Mouse (Mus musculus) midbrain, embryonic 14.5 days (tissue): ENCODE measurements at regions not wholly inside any gene's neighbourhood (a gene's known extent, or its start where the extent isn't known, plus 50 kb on each side); places are given as distances from the start of the nearest gene placed in this dataset.

Experiments
- ATAC-seq: fragments of 200-750 bp; cut with Nextera tagmentation; 2 replicates; pipeline ENCODE4 v1.8.0; 2017; ENCODE audit warnings: moderate number of reproducible peaks, moderate library complexity; ENCODE audit not compliant: low FRiP score, low TSS enrichment
- DNase-seq: peaks from one replicate; pipeline ENCODE4 v3.0.0-alpha.2; 2015
- H3K27ac ChIP-seq: fragments of 300-500 bp; sonication (generic); replicated peaks from 2 replicates; pipeline ENCODE4 v1.5.1; 2014; ENCODE audit warnings: mild to moderate bottlenecking, low read depth, low read length, moderate library complexity
- H3K27me3 ChIP-seq: fragments of 300-500 bp; sonication (generic); 2 replicates; pipeline ENCODE4 v1.6.1; 2014; ENCODE audit warnings: low read length, control low read depth, mixed read lengths; ENCODE audit not compliant: control insufficient read depth, insufficient read depth
- H3K36me3 ChIP-seq: fragments of 300-500 bp; sonication (generic); 2 replicates; pipeline ENCODE4 v1.6.1; 2014; ENCODE audit warnings: low read length, control low read depth; ENCODE audit not compliant: control insufficient read depth, insufficient read depth
- H3K4me1 ChIP-seq: fragments of 300-500 bp; sonication (generic); 2 replicates; pipeline ENCODE4 v1.6.1; 2014; ENCODE audit warnings: mild to moderate bottlenecking, antibody characterized with exemption, low read length, control low read depth; ENCODE audit not compliant: control insufficient read depth, insufficient read depth
- H3K4me2 ChIP-seq: fragments of 300-500 bp; sonication (generic); 2 replicates; pipeline ENCODE4 v1.6.1; 2014; ENCODE audit warnings: mild to moderate bottlenecking, low read length, moderate library complexity
- H3K4me3 ChIP-seq: fragments of 300-500 bp; sonication (generic); replicated peaks from 2 replicates; pipeline ENCODE4 v1.5.1; 2014; ENCODE audit warnings: low read depth, low read length
- H3K9ac ChIP-seq: fragments of 300-500 bp; sonication (generic); replicated peaks from 2 replicates; pipeline ENCODE4 v1.6.1; 2014; ENCODE audit warnings: mild to moderate bottlenecking, low read length, moderate library complexity
- H3K9me3 ChIP-seq: fragments of 300-500 bp; sonication (generic); 2 replicates; pipeline ENCODE4 v1.6.1; 2016; ENCODE audit warnings: low read length, control low read depth, mixed read lengths; ENCODE audit not compliant: control insufficient read depth
- WGBS: fragments of 180-500 bp; shearing (Covaris S2); extraction: QIAGEN DNeasy Blood & Tissue Kit; methylation state at CpG from one replicate; pipeline ENCODE4 v1.1.7; 2014; 5-methylcytosine and 5-hydroxymethylcytosine counted together

DNA sequence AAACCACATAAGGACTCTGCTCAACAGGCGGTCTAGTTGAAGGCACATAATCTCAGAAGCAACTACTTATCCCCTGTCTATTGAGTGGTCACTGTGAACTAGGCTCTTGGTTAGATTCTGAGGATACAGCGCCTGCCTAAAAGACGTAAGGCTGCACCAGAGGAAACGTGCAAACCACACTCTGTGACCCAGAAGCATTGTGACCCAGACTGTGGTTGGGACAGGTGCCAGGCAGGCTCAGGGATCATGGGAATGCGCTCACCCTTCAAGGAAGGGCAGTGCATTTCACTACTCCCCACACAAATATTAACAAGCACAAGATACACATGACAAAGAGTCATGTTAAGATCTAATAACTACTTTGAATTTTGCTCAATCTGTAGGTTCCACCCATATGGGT lies 628.3 kb downstream of the 1700064H15Rik start:
- Histone ChIP-seq H3K27me3 (no peaks in the 10 kb centered on the region), H3K9me3 (no peaks in the 10 kb centered on the region), H3K4me2 (no peak overlapping the region), H3K36me3 (no peaks in the 10 kb centered on the region), H3K9ac (no peak overlapping the region), H3K4me3 (no peak overlapping the region), H3K4me1 (no peaks in the 10 kb centered on the region), H3K27ac (no peak overlapping the region)
- ATAC-seq (no peak), DNase-seq (no peak)
- 87% methylated on average over 5 of the region's 5 CpGs for WGBS

DNA sequence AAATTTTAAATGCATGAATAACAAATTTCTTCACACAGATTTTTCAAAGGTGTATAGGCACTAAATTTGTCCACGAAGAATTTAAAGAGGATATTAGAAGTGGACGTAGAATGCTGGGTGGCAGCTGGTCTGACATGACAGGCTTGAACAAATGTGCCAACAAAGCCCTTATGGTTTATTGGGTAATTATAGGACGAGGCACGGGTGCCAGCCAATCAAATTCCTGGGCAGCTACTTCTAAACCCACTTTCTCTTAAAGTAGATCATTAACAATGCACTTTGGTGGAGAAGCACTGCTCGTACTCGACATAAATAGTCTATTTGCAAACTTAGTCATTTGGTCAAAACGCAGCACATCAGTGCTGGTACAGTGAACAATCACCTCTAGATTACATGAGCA lies 626.4 kb downstream of the 1700064H15Rik start:
- H3K4me1 ChIP-seq, result no peaks in the 10 kb centered on the region
- no peak overlapping the region for H3K9ac ChIP-seq
- 84% methylated on average over 7 of the region's 7 CpGs for WGBS
- H3K27ac ChIP-seq, result no peak overlapping the region
- H3K9me3 ChIP-seq, result no peaks in the 10 kb centered on the region
- no peak overlapping the region for H3K4me2 ChIP-seq
- ATAC-seq, result no peak
- no peaks in the 10 kb centered on the region for H3K36me3 ChIP-seq
- DNase-seq, result no peak
- H3K27me3 ChIP-seq, result no peaks in the 10 kb centered on the region
- H3K4me3 ChIP-seq, result no peak overlapping the region

GRCm38 (mm10) chr3:19004792-19005191 lies 623.7 kb downstream of the 1700064H15Rik start:
- ATAC-seq, result no peak
- 71% methylated on average over 1 of the region's 1 CpGs for WGBS
- no peaks in the 10 kb centered on the region for H3K36me3 ChIP-seq

DNA sequence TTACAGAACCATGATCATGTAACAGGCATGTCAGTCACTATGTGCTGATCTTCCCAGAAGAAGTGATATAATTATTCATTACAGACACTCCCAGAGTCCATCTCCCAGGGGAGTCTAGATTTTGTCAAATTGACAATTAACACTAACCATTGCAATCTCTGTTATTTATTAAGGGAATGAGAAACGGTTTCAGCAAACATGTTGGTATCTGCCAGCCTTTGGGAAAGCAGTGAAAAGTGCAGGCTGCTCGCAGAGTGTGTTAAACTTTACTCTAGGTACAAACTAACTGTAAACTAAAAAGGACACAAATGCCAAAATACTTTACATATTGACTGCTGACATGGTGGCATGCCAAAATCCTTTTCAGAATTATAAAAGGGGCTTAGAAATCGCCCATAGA lies 583.9 kb downstream of the 1700064H15Rik start:
- Histone ChIP-seq H3K9me3 (no peaks in the 10 kb centered on the region), H3K4me2 (no peak overlapping the region), H3K27ac (no peak overlapping the region), H3K4me1 (no peaks in the 10 kb centered on the region), H3K4me3 (no peak overlapping the region), H3K9ac (no peak overlapping the region), H3K36me3 (no peaks in the 10 kb centered on the region), H3K27me3 (no peaks in the 10 kb centered on the region)
- ATAC-seq, result no peak
- no peak for DNase-seq
- WGBS, result 64% methylated on average over 3 of the region's 3 CpGs

More at GRCm38 (mm10) chr3:19004792-19005191, 623.7 kb downstream of the 1700064H15Rik start:
- H3K27ac ChIP-seq, result no peak overlapping the region
- no peak for DNase-seq
- H3K4me3 ChIP-seq, result no peak overlapping the region
- no peaks in the 10 kb centered on the region for H3K4me1 ChIP-seq
- H3K27me3 ChIP-seq, result no peaks in the 10 kb centered on the region
- H3K4me2 ChIP-seq, result no peak overlapping the region
- no peak overlapping the region for H3K9ac ChIP-seq
- no peaks in the 10 kb centered on the region for H3K9me3 ChIP-seq

DNA sequence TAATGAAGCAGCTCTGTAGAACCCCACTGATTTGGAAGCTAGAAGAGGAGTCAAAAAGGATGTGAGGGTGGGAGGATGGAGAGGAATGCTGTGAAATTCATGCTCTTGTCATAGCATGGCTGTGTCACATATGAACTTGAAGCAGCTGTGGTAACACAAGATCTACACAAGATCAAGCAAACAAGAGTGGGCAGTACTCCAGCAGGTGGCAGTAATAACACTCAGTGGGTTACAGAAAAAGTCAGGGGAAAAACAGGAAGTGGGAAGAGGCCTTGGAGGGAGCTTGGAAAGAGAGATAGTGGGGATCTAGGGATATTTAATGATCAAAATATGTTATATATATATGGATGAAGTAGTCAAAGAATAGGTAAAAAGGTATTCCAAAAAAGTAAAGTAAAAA lies 582.5 kb downstream of the 1700064H15Rik start:
- DNase-seq (no peak), ATAC-seq (no peak)
- Histone ChIP-seq H3K4me3 (no peak overlapping the region), H3K27ac (no peak overlapping the region), H3K27me3 (no peaks in the 10 kb centered on the region), H3K4me1 (no peaks in the 10 kb centered on the region), H3K4me2 (no peak overlapping the region), H3K9ac (no peak overlapping the region), H3K9me3 (no peaks in the 10 kb centered on the region), H3K36me3 (no peaks in the 10 kb centered on the region)

DNA sequence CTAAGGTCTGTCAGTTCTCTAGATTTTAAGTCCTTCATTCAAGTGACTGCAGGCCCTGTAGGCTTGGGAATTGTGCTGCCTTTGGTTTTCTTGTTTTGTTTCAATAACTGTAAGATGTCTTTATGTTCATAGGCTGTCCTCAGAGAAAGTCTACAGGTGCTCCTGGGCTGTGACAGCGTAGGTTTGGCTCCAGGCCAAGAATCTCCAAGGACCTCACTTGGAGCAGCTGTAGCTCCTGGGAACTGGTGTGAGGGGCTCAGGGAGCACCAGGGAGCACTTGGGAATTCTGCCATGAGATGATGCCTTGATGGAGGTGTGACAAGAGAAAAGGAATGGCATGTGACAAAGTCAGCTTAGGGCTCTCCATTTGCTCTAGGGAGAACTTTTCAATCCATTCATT lies 581.9 kb downstream of the 1700064H15Rik start:
- ATAC-seq (no peak; the same call in 1 of the 2 replicates), DNase-seq (no peak)
- Histone ChIP-seq H3K4me3 (no peak overlapping the region), H3K9ac (no peak overlapping the region), H3K4me1 (no peaks in the 10 kb centered on the region), H3K27me3 (no peaks in the 10 kb centered on the region), H3K36me3 (no peaks in the 10 kb centered on the region), H3K27ac (no peak overlapping the region), H3K9me3 (no peaks in the 10 kb centered on the region), H3K4me2 (no peak overlapping the region)
- WGBS, result 73% methylated on average over 1 of the region's 1 CpGs

GRCm38 (mm10) chr3:19055961-19056360 lies 572.5 kb downstream of the 1700064H15Rik start:
- no peak overlapping the region for H3K27ac ChIP-seq
- no peaks in the 10 kb centered on the region for H3K36me3 ChIP-seq
- H3K4me2 ChIP-seq, result no peak overlapping the region
- no peaks in the 10 kb centered on the region for H3K4me1 ChIP-seq
- ATAC-seq, result no peak
- H3K4me3 ChIP-seq, result no peak overlapping the region
- H3K9me3 ChIP-seq, result no peaks in the 10 kb centered on the region
- no peak for DNase-seq
- H3K9ac ChIP-seq, result no peak overlapping the region
- WGBS, result 71% methylated on average over 3 of the region's 3 CpGs
- H3K27me3 ChIP-seq, result no peaks in the 10 kb centered on the region

- Histone ChIP-seq H3K36me3 (no peaks in the 10 kb centered on the region), H3K4me1 (no peaks in the 10 kb centered on the region), H3K4me3 (no peak overlapping the region), H3K9ac (no peak overlapping the region), H3K4me2 (no peak overlapping the region), H3K27ac (no peak overlapping the region), H3K9me3 (no peaks in the 10 kb centered on the region), H3K27me3 (no peaks in the 10 kb centered on the region)
- WGBS, result 15% methylated on average over 9 of the region's 9 CpGs
- ATAC-seq (no peak), DNase-seq (no peak)
These were observed 571.9 kb downstream of the 1700064H15Rik start for GRCm38 (mm10) chr3:19056623-19057022.

DNA sequence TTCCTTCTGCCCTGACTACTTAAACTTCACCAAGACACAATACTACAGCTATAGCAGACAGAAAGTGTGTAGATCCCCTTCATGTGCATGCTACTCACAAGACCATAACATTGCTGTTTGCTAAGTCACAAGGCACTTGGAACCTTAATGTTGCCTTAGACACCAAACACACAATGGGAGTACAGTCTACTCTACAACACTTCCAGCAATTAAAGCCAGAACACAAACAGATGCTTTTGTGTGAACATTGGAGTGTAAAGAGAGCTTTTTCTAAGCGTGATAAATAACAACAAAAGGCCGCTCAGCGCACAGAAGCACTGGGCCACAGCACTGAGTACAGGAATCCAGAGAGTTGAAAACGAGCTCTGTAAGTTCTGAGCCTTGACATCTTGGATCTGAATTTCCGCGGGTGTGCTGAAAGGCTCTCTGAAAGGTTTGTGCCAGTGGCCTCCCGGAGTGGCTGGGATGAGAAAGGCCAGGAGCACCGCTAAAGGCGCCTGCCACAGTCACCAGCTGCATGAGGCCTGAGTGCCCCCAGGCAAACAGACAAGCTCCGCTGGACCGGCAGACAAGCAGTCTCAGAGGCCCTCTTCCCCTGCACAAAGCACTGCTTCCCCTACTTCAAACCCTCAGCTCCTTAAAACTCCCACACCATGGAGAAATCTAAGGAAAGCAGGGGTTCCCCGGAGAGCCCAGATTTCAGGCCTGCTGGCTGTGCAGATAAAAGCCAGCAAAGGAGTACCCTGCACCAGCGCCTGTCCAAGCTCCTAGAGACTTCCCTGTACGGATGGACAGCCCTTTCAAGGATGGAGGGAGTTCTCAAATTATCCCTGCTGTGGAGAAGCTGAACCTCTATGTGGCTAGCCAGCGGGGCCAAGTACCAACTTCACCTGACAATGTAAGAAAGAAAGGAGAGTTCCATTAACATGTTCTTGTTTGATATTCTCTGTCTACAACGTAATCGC lies 568.3 kb downstream of the 1700064H15Rik start:
- ATAC-seq (peak; percentile 65), DNase-seq (peak; percentile 51)
- H3K4me1 ChIP-seq, result no peaks in the 10 kb centered on the region
- no peak overlapping the region for H3K4me2 ChIP-seq
- no peaks in the 10 kb centered on the region for H3K9me3 ChIP-seq
- WGBS, result 28% methylated on average over 15 of the region's 17 CpGs
- no peak overlapping the region for H3K9ac ChIP-seq
- no peak overlapping the region for H3K4me3 ChIP-seq
- H3K36me3 ChIP-seq, result no peaks in the 10 kb centered on the region
- H3K27ac ChIP-seq, result no peak overlapping the region
- H3K27me3 ChIP-seq, result no peaks in the 10 kb centered on the region
